8 mouse cellular contexts compared by ENCODE assay signal in genomic region chr16:91042640-91043039, GRCm38 (mm10). TPM values are rescaled to one million over a fixed set of nuclear protein-coding genes. Genes with fewer than 3 reads are reported as not detected.
DNase-seq lines count a peak whose midpoint lies in the region; ATAC-seq and TF ChIP-seq lines count a peak whose summit lies in the region.

No protein-coding gene starts in this region.

- peak overlapping the region; percentile 51 for H3K4me2 ChIP-seq in neural tube, embryonic 11.5 days (ENCODE audit: low read depth)
- peak overlapping the region; percentile 85 for H3K4me2 ChIP-seq in liver, embryonic 11.5 days
- H3K4me2 ChIP-seq in stomach, postnatal 0 days (replicated peaks; ENCODE audit: low read depth) = peak overlapping the region; percentile 33

- TF ChIP-seq EP300 in stomach, postnatal 0 days (optimal IDR thresholded peaks at IDR 0.05) = no peak

- H3K36me3 ChIP-seq in neural tube, embryonic 11.5 days (ENCODE audit: control insufficient read depth, insufficient read depth, low read length) = no peaks in the 10 kb centered on the region
- H3K36me3 ChIP-seq in liver, embryonic 11.5 days (ENCODE audit: control insufficient read depth, insufficient read depth, low read length) = peaks cover 16% of the 10 kb centered on the region
- H3K36me3 ChIP-seq in stomach, postnatal 0 days (ENCODE audit: control insufficient read depth, insufficient read depth, low read length) = 0 out of 2 replicates have a peak, but pooled peaks cover 3% of the 10 kb centered on the region

- DNase-seq in adrenal gland, adult 2 months = peak; percentile 35
- no peak for DNase-seq in adrenal gland, postnatal 25 days
- DNase-seq in neural tube, embryonic 11.5 days (ENCODE audit: low spot score) = no peak
- DNase-seq in neural tube, embryonic 10.5 days (ENCODE audit: extremely low spot score, low spot score) = no peak
- DNase-seq in liver, embryonic 11.5 days (ENCODE audit: low spot score) = no peak
- DNase-seq in stomach, postnatal 0 days (ENCODE audit: low spot score) = no peak
- DNase-seq in kidney, postnatal 4 days = no peak
- no peak for DNase-seq in thymus, postnatal 14 days

- H3K9me3 ChIP-seq in neural tube, embryonic 11.5 days (ENCODE audit: control insufficient read depth, low read length) = no peaks in the 10 kb centered on the region
- H3K9me3 ChIP-seq in liver, embryonic 11.5 days (ENCODE audit: control insufficient read depth, low read length) = no peaks in the 10 kb centered on the region
- H3K9me3 ChIP-seq in stomach, postnatal 0 days (ENCODE audit: control insufficient read depth, low read length) = no peaks in the 10 kb centered on the region

- H3K4me3 ChIP-seq in neural tube, embryonic 11.5 days (ENCODE audit: low read depth, low read length) = peak overlapping the region; percentile 77
- H3K4me3 ChIP-seq in liver, embryonic 11.5 days (ENCODE audit: low read depth, low read length) = peak overlapping the region; percentile 98
- H3K4me3 ChIP-seq in stomach, postnatal 0 days (ENCODE audit: low read depth, low read length) = no peak overlapping the region

- no peaks in the 10 kb centered on the region for H3K27me3 ChIP-seq in neural tube, embryonic 11.5 days (ENCODE audit: control insufficient read depth, insufficient read depth, low read length)
- no peaks in the 10 kb centered on the region; the same call in 1 of the 2 replicates for H3K27me3 ChIP-seq in liver, embryonic 11.5 days (replicated peaks; ENCODE audit: control insufficient read depth, insufficient read depth, low read length)
- no peaks in the 10 kb centered on the region for H3K27me3 ChIP-seq in stomach, postnatal 0 days (ENCODE audit: control insufficient read depth, insufficient read depth, low read length)

- peaks cover 6% of the 10 kb centered on the region for H3K4me1 ChIP-seq in neural tube, embryonic 11.5 days (ENCODE audit: control insufficient read depth, insufficient read depth, low read length)
- H3K4me1 ChIP-seq in liver, embryonic 11.5 days (replicated peaks; ENCODE audit: control insufficient read depth, insufficient read depth, low read length) = peaks cover 10% of the 10 kb centered on the region; the same call in 1 of the 2 replicates
- no peaks in the 10 kb centered on the region for H3K4me1 ChIP-seq in stomach, postnatal 0 days (replicated peaks; ENCODE audit: control insufficient read depth, insufficient read depth)

- no peak for ATAC-seq in neural tube, embryonic 11.5 days (ENCODE audit: insufficient read depth, low FRiP score, low TSS enrichment)
- ATAC-seq in liver, embryonic 11.5 days (replicated peaks; ENCODE audit: low FRiP score) = no peak
- ATAC-seq in stomach, postnatal 0 days (ENCODE audit: low FRiP score, low TSS enrichment) = no peak

- H3K27ac ChIP-seq in neural tube, embryonic 11.5 days (ENCODE audit: low read depth, low read length) = no peak overlapping the region
- H3K27ac ChIP-seq in liver, embryonic 11.5 days (ENCODE audit: low read depth, low read length) = no peak overlapping the region
- no peak overlapping the region for H3K27ac ChIP-seq in stomach, postnatal 0 days (replicated peaks)

- TF ChIP-seq CTCF in stomach, postnatal 0 days (IDR thresholded peaks at IDR 0.05; ENCODE audit: low read depth) = no peak

- H3K9ac ChIP-seq in neural tube, embryonic 11.5 days (ENCODE audit: low read length) = no peak overlapping the region; the same call in 1 of the 2 replicates
- 0 out of 2 replicates have a peak overlapping the region, but pooled peaks have one; percentile 38 for H3K9ac ChIP-seq in liver, embryonic 11.5 days (ENCODE audit: low read depth, low read length)
- H3K9ac ChIP-seq in stomach, postnatal 0 days (ENCODE audit: low read length) = no peak overlapping the region

- WGBS in neural tube, embryonic 11.5 days = 85% methylated on average over 1 of the region's 1 CpGs
- WGBS in liver, embryonic 11.5 days = 60% methylated on average over 1 of the region's 1 CpGs
- WGBS in stomach, postnatal 0 days = 32% methylated on average over 1 of the region's 1 CpGs

RNA-seq across cellular contexts. Expression of gene Paxbp1, which starts 1.7 kb away (rescaled TPM):
- 10 to 100 TPM; 32.9 to 63.1 TPM for total RNA-seq in adrenal gland, adult 2 months (2021)
- 8.8 and 11.6 TPM in 2 replicates for polyA plus RNA-seq in adrenal gland, adult 2 months (2012; rRNA removed)
- total RNA-seq in adrenal gland, postnatal 25 days (2021) = 71.2 and 74.6 TPM in 2 replicates
- polyA plus RNA-seq in neural tube, embryonic 11.5 days (2014; fragmentation: Nextera tagmentation; extraction: Ambion mirVana) = 83.5 and 88.1 TPM in 2 replicates
- polyA plus RNA-seq in liver, embryonic 11.5 days (2014; fragmentation: Nextera tagmentation; extraction: Ambion mirVana) = 54.1 and 61.1 TPM in 2 replicates
- 13.8 and 15.0 TPM in 2 replicates for polyA plus RNA-seq in stomach, postnatal 0 days (2015; fragmentation: Nextera tagmentation; extraction: Ambion mirVana)

RNA-seq across cellular contexts. Expression of gene Synj1, which starts 31.5 kb away (rescaled TPM):
- total RNA-seq in adrenal gland, adult 2 months (2021) = 10 to 100 TPM; 44.3 to 65.6 TPM
- 23.4 and 27.5 TPM in 2 replicates for polyA plus RNA-seq in adrenal gland, adult 2 months (2012; rRNA removed)
- 45.3 and 49.3 TPM in 2 replicates for total RNA-seq in adrenal gland, postnatal 25 days (2021)
- 28.9 and 29.8 TPM in 2 replicates for polyA plus RNA-seq in neural tube, embryonic 11.5 days (2014; fragmentation: Nextera tagmentation; extraction: Ambion mirVana)
- polyA plus RNA-seq in liver, embryonic 11.5 days (2014; fragmentation: Nextera tagmentation; extraction: Ambion mirVana) = 20.5 and 22.7 TPM in 2 replicates
- 5.2 and 5.6 TPM in 2 replicates for polyA plus RNA-seq in stomach, postnatal 0 days (2015; fragmentation: Nextera tagmentation; extraction: Ambion mirVana)

RNA-seq across cellular contexts. Expression of gene 4932438H23Rik, which starts 52.3 kb away (rescaled TPM):
- total RNA-seq in adrenal gland, adult 2 months (2021) = under 1 TPM in 1 of 2 experiments, not detected in 1; 0.21 TPM
- polyA plus RNA-seq in adrenal gland, adult 2 months (2012; rRNA removed) = 0.06 TPM in 1 of 2 replicates, not detected in the other
- total RNA-seq in adrenal gland, postnatal 25 days (2021) = not detected in 2 replicates
- polyA plus RNA-seq in neural tube, embryonic 11.5 days (2014; fragmentation: Nextera tagmentation; extraction: Ambion mirVana) = 0.15 TPM in 1 of 2 replicates, not detected in the other
- not detected in 2 replicates for polyA plus RNA-seq in liver, embryonic 11.5 days (2014; fragmentation: Nextera tagmentation; extraction: Ambion mirVana)
- polyA plus RNA-seq in stomach, postnatal 0 days (2015; fragmentation: Nextera tagmentation; extraction: Ambion mirVana) = 0.04 and 0.10 TPM in 2 replicates

Comparison
In these comparisons a context has a peak if more than half of its experiments do, and no peak if none do; other contexts are left out.
1. H3K4me2 ChIP-seq: peak in every context shown above with its lines; median percentile 85 in liver, embryonic 11.5 days; 51 in neural tube, embryonic 11.5 days; 33 in stomach, postnatal 0 days.